Mouse (Mus musculus): ENCODE measurements around the gene Gkn1. TPM values are rescaled to one million over a fixed set of nuclear protein-coding genes. Genes with fewer than 3 reads are reported as not detected.

Gene Gkn1
- polyA plus RNA-seq (2014; fragmentation: Illumina TruSeq; extraction: RNeasy Lipid Tissue Mini Kit (QIAGEN cat#74804); ENCODE audit: low read depth, low replicate concordance), result not detected

GRCm38 (mm10) chr6:87350829-87351228 lies at the start of gene Gkn1:
Gkn1 (minus strand) TSS chr6:87350942.

GRCm38 (mm10) chr6:87388877-87389276 lies 38.1 kb upstream of the Gkn1 start, which contains the start of gene Gkn3:
Gkn3 (minus strand) TSS chr6:87388935.

GRCm38 (mm10) chr6:87373057-87373456 lies 22.3 kb upstream of the Gkn1 start, which contains the start of gene Gkn2:
Gkn2 (plus strand) TSS chr6:87373357.

GRCm38 (mm10) chr6:87335091-87335934 lies 15.4 kb downstream of the Gkn1 start, which contains the start of gene Antxr1:
Antxr1 (minus strand) TSS chr6:87335821.

Other genes with a start within 250 kb of the Gkn1 start
- not detected for gene D6Ertd527e, start 246.2 kb downstream of the Gkn1 start, polyA plus RNA-seq (2014; fragmentation: Illumina TruSeq; extraction: RNeasy Lipid Tissue Mini Kit (QIAGEN cat#74804); ENCODE audit: low read depth, low replicate concordance)
- gene Antxr1, start 15.1 kb downstream of the Gkn1 start, polyA plus RNA-seq (2014; fragmentation: Illumina TruSeq; extraction: RNeasy Lipid Tissue Mini Kit (QIAGEN cat#74804); ENCODE audit: low read depth, low replicate concordance), result 1.6 TPM
- not detected for gene Gkn2, start 22.4 kb upstream of the Gkn1 start, polyA plus RNA-seq (2014; fragmentation: Illumina TruSeq; extraction: RNeasy Lipid Tissue Mini Kit (QIAGEN cat#74804); ENCODE audit: low read depth, low replicate concordance)
- gene Gkn3, start 38.0 kb upstream of the Gkn1 start, polyA plus RNA-seq (2014; fragmentation: Illumina TruSeq; extraction: RNeasy Lipid Tissue Mini Kit (QIAGEN cat#74804); ENCODE audit: low read depth, low replicate concordance), result not detected
- gene Bmp10, start 78.1 kb upstream of the Gkn1 start, polyA plus RNA-seq (2014; fragmentation: Illumina TruSeq; extraction: RNeasy Lipid Tissue Mini Kit (QIAGEN cat#74804); ENCODE audit: low read depth, low replicate concordance), result 4.3 TPM
- 0.48 TPM for gene Arhgap25, start 182.3 kb upstream of the Gkn1 start, polyA plus RNA-seq (2014; fragmentation: Illumina TruSeq; extraction: RNeasy Lipid Tissue Mini Kit (QIAGEN cat#74804); ENCODE audit: low read depth, low replicate concordance)
- gene Prokr1, start 239.8 kb upstream of the Gkn1 start, polyA plus RNA-seq (2014; fragmentation: Illumina TruSeq; extraction: RNeasy Lipid Tissue Mini Kit (QIAGEN cat#74804); ENCODE audit: low read depth, low replicate concordance), result not detected

All from liver, adult 10 weeks (tissue).